ENCODE assay signal across 9 mouse cellular contexts in the genomic region with DNA sequence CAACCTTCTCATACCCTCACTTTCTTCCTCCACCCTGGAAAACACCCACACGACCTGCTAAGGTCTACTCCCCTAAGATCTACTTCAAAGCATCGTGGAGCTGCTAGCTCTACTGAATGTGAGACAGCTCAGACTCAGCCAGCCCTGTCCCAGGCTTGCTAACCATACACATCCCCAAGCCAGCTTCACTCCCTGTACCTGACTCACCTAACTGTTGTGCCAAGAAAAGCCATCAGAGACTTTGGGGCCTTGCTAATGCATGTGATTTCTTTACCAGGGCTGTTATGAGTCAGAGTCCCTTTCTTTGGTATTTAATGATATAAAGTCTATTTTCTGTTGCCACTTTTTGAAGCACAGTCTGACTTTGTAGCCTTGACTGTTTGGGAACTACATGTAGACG. TPM values are rescaled to one million over a fixed set of nuclear protein-coding genes. Genes with fewer than 3 reads are reported as not detected.
DNase-seq lines count a peak whose midpoint lies in the region; ATAC-seq and TF ChIP-seq lines count a peak whose summit lies in the region.
"Had no signal": no experiment of that assay in that cellular context is flagged by ENCODE, and none has a peak within 500 bp of the region (broad histone marks: within the 10 kb centered on the region; RNA-seq: fewer than 3 reads in every experiment).

No protein-coding gene starts in this region.

- ATAC-seq in lung, embryonic 14.5 days (ENCODE audit: insufficient read depth), result no peak
- no peak for ATAC-seq in intestine, embryonic 14.5 days (replicated peaks; ENCODE audit: low FRiP score, low TSS enrichment, low read depth)
- no peak for ATAC-seq in stomach, embryonic 15.5 days (ENCODE audit: insufficient read depth, low FRiP score, low read depth)

- no peak for TF ChIP-seq CTCF in lung, embryonic 14.5 days (IDR thresholded peaks at IDR 0.05; ENCODE audit: low read depth)

- H3K4me3 ChIP-seq in lung, embryonic 14.5 days (ENCODE audit: low read depth, low read length), result peak overlapping the region; percentile 80
- H3K4me3 ChIP-seq in intestine, embryonic 14.5 days (ENCODE audit: low read depth, low read length), result peak overlapping the region; percentile 71
- H3K4me3 ChIP-seq in stomach, embryonic 15.5 days (replicated peaks), result peak overlapping the region; percentile 84; the same call in 1 of the 2 replicates

- DNase-seq in lung, embryonic 14.5 days, result no peak
- no peak for DNase-seq in lung, postnatal 36 days
- peak; percentile 84 for DNase-seq in fibroblast of lung, adult 2 months (ENCODE audit: low read depth)
- DNase-seq in intestine, embryonic 14.5 days (ENCODE audit: low spot score), result no peak
- DNase-seq in embryo, embryonic 10.5 days (ENCODE audit: low spot score), result no peak
- DNase-seq in B cell, adult 2 months, result no peak

- H3K27me3 ChIP-seq in lung, embryonic 14.5 days (ENCODE audit: insufficient read depth, low read length), result no peaks in the 10 kb centered on the region
- H3K27me3 ChIP-seq in intestine, embryonic 14.5 days (replicated peaks; ENCODE audit: control insufficient read depth, insufficient read depth, low read length), result no peaks in the 10 kb centered on the region
- H3K27me3 ChIP-seq in stomach, embryonic 15.5 days (replicated peaks), result no peaks in the 10 kb centered on the region

- H3K36me3 ChIP-seq in lung, embryonic 14.5 days (ENCODE audit: insufficient read depth), result peaks cover 4% of the 10 kb centered on the region; the same call in 1 of the 2 replicates
- peaks cover 4% of the 10 kb centered on the region; the same call in 1 of the 2 replicates for H3K36me3 ChIP-seq in intestine, embryonic 14.5 days (ENCODE audit: control insufficient read depth, insufficient read depth, low read length)
- peaks cover 14% of the 10 kb centered on the region; the same call in 1 of the 2 replicates for H3K36me3 ChIP-seq in stomach, embryonic 15.5 days

- H3K4me1 ChIP-seq in lung, embryonic 14.5 days (ENCODE audit: insufficient read depth), result peaks cover 7% of the 10 kb centered on the region
- peaks cover 19% of the 10 kb centered on the region for H3K4me1 ChIP-seq in intestine, embryonic 14.5 days (replicated peaks; ENCODE audit: control insufficient read depth, insufficient read depth, low read length)
- peaks cover 21% of the 10 kb centered on the region; the same call in 1 of the 2 replicates for H3K4me1 ChIP-seq in stomach, embryonic 15.5 days

- 49% methylated on average over 3 of the region's 3 CpGs for WGBS in lung, embryonic 14.5 days
- 59% methylated on average over 3 of the region's 3 CpGs for WGBS in intestine, embryonic 14.5 days
- 65% methylated on average over 3 of the region's 3 CpGs for WGBS in stomach, embryonic 15.5 days

- H3K9me3 ChIP-seq in lung, embryonic 14.5 days (ENCODE audit: low read depth, low read length), result 0 out of 2 replicates have a peak, but pooled peaks cover 2% of the 10 kb centered on the region
- no peaks in the 10 kb centered on the region for H3K9me3 ChIP-seq in intestine, embryonic 14.5 days (ENCODE audit: control insufficient read depth, low read length)
- no peaks in the 10 kb centered on the region for H3K9me3 ChIP-seq in stomach, embryonic 15.5 days

- H3K27ac ChIP-seq in lung, embryonic 14.5 days (ENCODE audit: low read depth), result no peak overlapping the region
- no peak overlapping the region for H3K27ac ChIP-seq in intestine, embryonic 14.5 days (ENCODE audit: low read depth)
- no peak overlapping the region for H3K27ac ChIP-seq in stomach, embryonic 15.5 days

- H3K4me2 ChIP-seq in lung, embryonic 14.5 days, result peak overlapping the region; percentile 73
- H3K4me2 ChIP-seq in intestine, embryonic 14.5 days (ENCODE audit: low read length), result peak overlapping the region; percentile 68
- H3K4me2 ChIP-seq in stomach, embryonic 15.5 days, result peak overlapping the region; percentile 70; the same call in 1 of the 2 replicates

- peak overlapping the region; percentile 21 for H3K9ac ChIP-seq in lung, embryonic 14.5 days
- no peak overlapping the region for H3K9ac ChIP-seq in intestine, embryonic 14.5 days (ENCODE audit: low read length)
- no peak overlapping the region for H3K9ac ChIP-seq in stomach, embryonic 15.5 days

RNA-seq across cellular contexts. Expression of a gene that starts 1.9 kb away (rescaled TPM):
- polyA plus RNA-seq in lung, embryonic 14.5 days (2014; fragmentation: Nextera tagmentation; extraction: Ambion mirVana), result 7.1 and 10.1 TPM in 2 replicates
- polyA plus RNA-seq in intestine, embryonic 14.5 days (2014; fragmentation: Nextera tagmentation; extraction: Ambion mirVana), result 5.3 and 5.5 TPM in 2 replicates
- 6.8 and 7.2 TPM in 2 replicates for polyA plus RNA-seq in stomach, embryonic 15.5 days (2015; fragmentation: Nextera tagmentation; extraction: Ambion mirVana)

RNA-seq across cellular contexts. Expression of a gene that starts 35.9 kb away (rescaled TPM):
- not detected in 2 replicates for polyA plus RNA-seq in lung, embryonic 14.5 days (2014; fragmentation: Nextera tagmentation; extraction: Ambion mirVana)
- not detected in 2 replicates for polyA plus RNA-seq in intestine, embryonic 14.5 days (2014; fragmentation: Nextera tagmentation; extraction: Ambion mirVana)
- not detected in 2 replicates for polyA plus RNA-seq in stomach, embryonic 15.5 days (2015; fragmentation: Nextera tagmentation; extraction: Ambion mirVana)
- polyA plus RNA-seq: liver, adult 2 months; testis, adult 2 months had no signal

RNA-seq across cellular contexts. Expression of a gene that starts 38.3 kb away (rescaled TPM):
- 229 and 231 TPM in 2 replicates for polyA plus RNA-seq in lung, embryonic 14.5 days (2014; fragmentation: Nextera tagmentation; extraction: Ambion mirVana)
- 187 and 201 TPM in 2 replicates for polyA plus RNA-seq in intestine, embryonic 14.5 days (2014; fragmentation: Nextera tagmentation; extraction: Ambion mirVana)
- polyA plus RNA-seq in stomach, embryonic 15.5 days (2015; fragmentation: Nextera tagmentation; extraction: Ambion mirVana), result 175 and 181 TPM in 2 replicates
